ENCODE assay signal across 34 mouse cellular contexts in genomic region chr6:123468651-123469050, GRCm38 (mm10). TPM values are rescaled to one million over a fixed set of nuclear protein-coding genes. Genes with fewer than 3 reads are reported as not detected.
"Had no signal": no experiment of that assay in that cellular context is flagged by ENCODE, and none has a peak within 500 bp of the region (broad histone marks: within the 10 kb centered on the region; RNA-seq: fewer than 3 reads in every experiment).

No protein-coding gene starts in this region.

RNA-seq across cellular contexts. Expression of gene Vmn2r20, which starts 50.7 kb away (rescaled TPM):
- total RNA-seq: gastrocnemius, adult 18-20 months; gastrocnemius, adult 8-10 months; gastrocnemius, postnatal 14 days; gastrocnemius, postnatal 36 days; heart, adult 2 months; heart, postnatal 14 days; heart, postnatal 36 days; hematopoietic stem cell, adult 5-6 weeks; hindbrain, postnatal 0 days; layer of hippocampus, adult 18-20 months; layer of hippocampus, adult 8-10 months; layer of hippocampus, postnatal 14 days; layer of hippocampus, postnatal 36 days; left cerebral cortex, adult 18-20 months; left cerebral cortex, adult 8-10 months; left cerebral cortex, postnatal 25 days; left cerebral cortex, postnatal 4 days had no signal
- polyA plus RNA-seq: gonadal fat pad, adult 2 months; heart, adult 2 months; heart, embryonic 11.5 days; heart, embryonic 13.5 days; heart, embryonic 15.5 days; heart, postnatal 0 days; hindbrain, embryonic 11.5 days; hindbrain, embryonic 13.5 days; hindbrain, embryonic 15.5 days; hindbrain, postnatal 0 days; intestine, embryonic 14.5 days; intestine, embryonic 16.5 days; kidney, adult 2 months; kidney, embryonic 15.5 days; kidney, postnatal 0 days; large intestine, adult 2 months; limb, embryonic 11.5 days; limb, embryonic 13.5 days; limb, embryonic 15.5 days had no signal
